Comparison of ENCODE assay signal across 7 mouse cellular contexts in genomic region chr4:125059025-125059424, GRCm38 (mm10). TPM values are rescaled to one million over a fixed set of nuclear protein-coding genes. Genes with fewer than 3 reads are reported as not detected.
DNase-seq lines count a peak whose midpoint lies in the region; ATAC-seq lines count a peak whose summit lies in the region.

No protein-coding gene starts in this region.

- DNase-seq in R1 (ENCODE audit: low read depth, low spot score) = peak; percentile 76
- DNase-seq in gastrocnemius, postnatal 14 days = peak; percentile 62
- DNase-seq in intestine, embryonic 14.5 days (ENCODE audit: low spot score) = peak; percentile 78
- peak; percentile 53 to 60 for DNase-seq in left cerebral cortex, postnatal 25 days (ENCODE audit: low spot score in 2 of 2)
- DNase-seq in right cerebral cortex, postnatal 14 days = peak; percentile 60

- H3K9ac ChIP-seq in intestine, embryonic 14.5 days (ENCODE audit: low read length) = no peak overlapping the region

- peak overlapping the region; percentile 10; the same call in 1 of the 2 replicates for H3K4me3 ChIP-seq in intestine, embryonic 14.5 days (ENCODE audit: low read depth, low read length)

- 4% methylated on average over 8 of the region's 8 CpGs for WGBS in intestine, embryonic 14.5 days

- peak; percentile 78 for ATAC-seq in common myeloid progenitor, adult 5-6 weeks (replicated peaks; ENCODE audit: low read depth, poor library complexity, severe bottlenecking)
- peak; percentile 87 for ATAC-seq in intestine, embryonic 14.5 days (replicated peaks; ENCODE audit: low FRiP score, low TSS enrichment, low read depth)
- peak; percentile 80 for ATAC-seq in megakaryocyte progenitor cell, adult 5-6 weeks (replicated peaks; ENCODE audit: poor library complexity)

- no peaks in the 10 kb centered on the region for H3K27me3 ChIP-seq in intestine, embryonic 14.5 days (replicated peaks; ENCODE audit: control insufficient read depth, insufficient read depth, low read length)

- no peaks in the 10 kb centered on the region for H3K4me1 ChIP-seq in intestine, embryonic 14.5 days (replicated peaks; ENCODE audit: control insufficient read depth, insufficient read depth, low read length)

- H3K4me2 ChIP-seq in intestine, embryonic 14.5 days (ENCODE audit: low read length) = peak overlapping the region; percentile 46

- no peaks in the 10 kb centered on the region for H3K9me3 ChIP-seq in intestine, embryonic 14.5 days (ENCODE audit: control insufficient read depth, low read length)

- intact Hi-C loops in gastrocnemius, postnatal 14 days (cut with DNase I; ENCODE audit: low total_unique reads) = loop anchor here (5.0 kb wide), 1 partner anchor 117 kb away; no protein-coding TSS in a partner anchor
- intact Hi-C loops in left cerebral cortex, postnatal 25 days (cut with DNase I) = loop anchor here (1.0 kb wide), 1 partner anchor 116 kb away; no protein-coding TSS in a partner anchor

- peaks cover 27% of the 10 kb centered on the region for H3K36me3 ChIP-seq in intestine, embryonic 14.5 days (ENCODE audit: control insufficient read depth, insufficient read depth, low read length)

- H3K27ac ChIP-seq in intestine, embryonic 14.5 days (ENCODE audit: low read depth) = no peak overlapping the region

RNA-seq across cellular contexts. Expression of gene Dnali1, which starts 6.5 kb away (rescaled TPM):
- not detected in 2 replicates for total RNA-seq in common myeloid progenitor, adult 5-6 weeks (2017)
- total RNA-seq in gastrocnemius, postnatal 14 days (2021) = not detected
- 0.14 TPM in 1 of 2 replicates, not detected in the other for polyA plus RNA-seq in intestine, embryonic 14.5 days (2014; fragmentation: Nextera tagmentation; extraction: Ambion mirVana)
- total RNA-seq in left cerebral cortex, postnatal 25 days (2021) = under 1 TPM; 0.28 to 0.50 TPM
- total RNA-seq in megakaryocyte progenitor cell, adult 5-6 weeks (2015) = 0.15 TPM in 1 of 2 replicates, not detected in the other
- total RNA-seq in megakaryocyte progenitor cell, adult 5-6 weeks (2017) = not detected in 2 replicates

RNA-seq across cellular contexts. Expression of gene Snip1, which starts 7.4 kb away (rescaled TPM):
- total RNA-seq in common myeloid progenitor, adult 5-6 weeks (2017) = 22.0 and 27.8 TPM in 2 replicates
- 1 to 10 TPM; 5.6 to 5.8 TPM for total RNA-seq in gastrocnemius, postnatal 14 days (2021)
- 28.8 and 30.4 TPM in 2 replicates for polyA plus RNA-seq in intestine, embryonic 14.5 days (2014; fragmentation: Nextera tagmentation; extraction: Ambion mirVana)
- 10 to 100 TPM; 13.8 to 14.1 TPM for total RNA-seq in left cerebral cortex, postnatal 25 days (2021)
- total RNA-seq in megakaryocyte progenitor cell, adult 5-6 weeks (2015) = 22.0 and 28.6 TPM in 2 replicates
- total RNA-seq in megakaryocyte progenitor cell, adult 5-6 weeks (2017) = 28.3 and 33.5 TPM in 2 replicates

RNA-seq across cellular contexts. Expression of gene Meaf6, which starts 25.9 kb away (rescaled TPM):
- 43.8 and 44.0 TPM in 2 replicates for total RNA-seq in common myeloid progenitor, adult 5-6 weeks (2017)
- 10 to 100 TPM in 1 of 2 experiments, 1 to 10 TPM in 1; 8.4 to 10.1 TPM for total RNA-seq in gastrocnemius, postnatal 14 days (2021)
- 60.2 and 63.0 TPM in 2 replicates for polyA plus RNA-seq in intestine, embryonic 14.5 days (2014; fragmentation: Nextera tagmentation; extraction: Ambion mirVana)
- 100 to 1,000 TPM; 121 to 124 TPM for total RNA-seq in left cerebral cortex, postnatal 25 days (2021)
- 37.5 and 48.8 TPM in 2 replicates for total RNA-seq in megakaryocyte progenitor cell, adult 5-6 weeks (2015)
- 39.0 and 57.7 TPM in 2 replicates for total RNA-seq in megakaryocyte progenitor cell, adult 5-6 weeks (2017)

RNA-seq across cellular contexts. Expression of gene Gnl2, which starts 42.6 kb away (rescaled TPM):
- total RNA-seq in common myeloid progenitor, adult 5-6 weeks (2017) = 182 and 228 TPM in 2 replicates
- total RNA-seq in gastrocnemius, postnatal 14 days (2021) = 10 to 100 TPM; 27.2 to 29.3 TPM
- polyA plus RNA-seq in intestine, embryonic 14.5 days (2014; fragmentation: Nextera tagmentation; extraction: Ambion mirVana) = 76.2 and 96.4 TPM in 2 replicates
- total RNA-seq in left cerebral cortex, postnatal 25 days (2021) = 10 to 100 TPM; 55.4 to 62.6 TPM
- total RNA-seq in megakaryocyte progenitor cell, adult 5-6 weeks (2015) = 87.0 and 101 TPM in 2 replicates
- 133 and 205 TPM in 2 replicates for total RNA-seq in megakaryocyte progenitor cell, adult 5-6 weeks (2017)
